In genomic region chr4:119293574-119294258, GRCm38 (mm10) we compare ENCODE assay signal across 8 mouse cellular contexts. TPM values are rescaled to one million over a fixed set of nuclear protein-coding genes. Genes with fewer than 3 reads are reported as not detected.
DNase-seq lines count a peak whose midpoint lies in the region; ATAC-seq lines count a peak whose summit lies in the region.

No protein-coding gene starts in this region.

- peaks cover 16% of the 10 kb centered on the region for H3K4me1 ChIP-seq in intestine, embryonic 16.5 days (ENCODE audit: control insufficient read depth, insufficient read depth, low read length)
- H3K4me1 ChIP-seq in liver, embryonic 11.5 days (replicated peaks; ENCODE audit: control insufficient read depth, insufficient read depth, low read length) = peaks cover 19% of the 10 kb centered on the region
- H3K4me1 ChIP-seq in neural tube, embryonic 11.5 days (ENCODE audit: control insufficient read depth, insufficient read depth, low read length) = peaks cover 14% of the 10 kb centered on the region

- WGBS in intestine, embryonic 16.5 days = under 1% methylated on average over 45 of the region's 80 CpGs
- under 1% methylated on average over 65 of the region's 80 CpGs for WGBS in liver, embryonic 11.5 days
- WGBS in neural tube, embryonic 11.5 days = 1% methylated on average over 47 of the region's 80 CpGs

- peak overlapping the region; percentile 82 for H3K4me2 ChIP-seq in intestine, embryonic 16.5 days (ENCODE audit: low read depth, low read length)
- peak overlapping the region; percentile 90 for H3K4me2 ChIP-seq in liver, embryonic 11.5 days
- peak overlapping the region; percentile 88 for H3K4me2 ChIP-seq in neural tube, embryonic 11.5 days (ENCODE audit: low read depth)

- H3K27me3 ChIP-seq in intestine, embryonic 16.5 days (replicated peaks; ENCODE audit: control insufficient read depth, insufficient read depth, low read length) = no peaks in the 10 kb centered on the region
- no peaks in the 10 kb centered on the region for H3K27me3 ChIP-seq in liver, embryonic 11.5 days (replicated peaks; ENCODE audit: control insufficient read depth, insufficient read depth, low read length)
- H3K27me3 ChIP-seq in neural tube, embryonic 11.5 days (ENCODE audit: control insufficient read depth, insufficient read depth, low read length) = no peaks in the 10 kb centered on the region

- peak overlapping the region; percentile 68 for H3K4me3 ChIP-seq in intestine, embryonic 16.5 days (ENCODE audit: low read length)
- peak overlapping the region; percentile 97 for H3K4me3 ChIP-seq in liver, embryonic 11.5 days (ENCODE audit: low read depth, low read length)
- H3K4me3 ChIP-seq in neural tube, embryonic 11.5 days (ENCODE audit: low read depth, low read length) = peak overlapping the region; percentile 99

- DNase-seq in layer of hippocampus, adult 11-12 months (ENCODE audit: low spot score) = peak; percentile 25
- DNase-seq in layer of hippocampus, adult 9-10 months (ENCODE audit: low spot score) = no peak
- DNase-seq in cerebellum, adult 11-12 months = peak; percentile 44
- DNase-seq in frontal cortex, postnatal 25 days (ENCODE audit: low spot score in 2 of 2) = peak; percentile 9 to 20
- DNase-seq in liver, embryonic 11.5 days (ENCODE audit: low spot score) = peak; percentile 57
- DNase-seq in neural tube, embryonic 11.5 days (ENCODE audit: low spot score) = peak; percentile 39
- peak; percentile 63 for DNase-seq in testis, postnatal 14 days (ENCODE audit: low spot score)

- peak overlapping the region; percentile 78 for H3K27ac ChIP-seq in intestine, embryonic 16.5 days (ENCODE audit: low read length)
- H3K27ac ChIP-seq in liver, embryonic 11.5 days (ENCODE audit: low read depth, low read length) = peak overlapping the region; percentile 80
- peak overlapping the region; percentile 78; the same call in 1 of the 2 replicates for H3K27ac ChIP-seq in neural tube, embryonic 11.5 days (ENCODE audit: low read depth, low read length)

- peak overlapping the region; percentile 90 for H3K9ac ChIP-seq in intestine, embryonic 16.5 days (ENCODE audit: low read depth, low read length)
- H3K9ac ChIP-seq in liver, embryonic 11.5 days (ENCODE audit: low read depth, low read length) = peak overlapping the region; percentile 94
- peak overlapping the region; percentile 91 for H3K9ac ChIP-seq in neural tube, embryonic 11.5 days (ENCODE audit: low read length)

- peak; percentile 27 for ATAC-seq in intestine, embryonic 16.5 days
- peak; percentile 22 for ATAC-seq in liver, embryonic 11.5 days (replicated peaks; ENCODE audit: low FRiP score)
- ATAC-seq in neural tube, embryonic 11.5 days (ENCODE audit: insufficient read depth, low FRiP score, low TSS enrichment) = peak; percentile 33

- no peaks in the 10 kb centered on the region for H3K9me3 ChIP-seq in intestine, embryonic 16.5 days (ENCODE audit: control insufficient read depth, low read length)
- H3K9me3 ChIP-seq in liver, embryonic 11.5 days (ENCODE audit: control insufficient read depth, low read length) = no peaks in the 10 kb centered on the region
- no peaks in the 10 kb centered on the region for H3K9me3 ChIP-seq in neural tube, embryonic 11.5 days (ENCODE audit: control insufficient read depth, low read length)

- no peaks in the 10 kb centered on the region for H3K36me3 ChIP-seq in intestine, embryonic 16.5 days (ENCODE audit: control insufficient read depth, insufficient read depth, low read length)
- H3K36me3 ChIP-seq in liver, embryonic 11.5 days (ENCODE audit: control insufficient read depth, insufficient read depth, low read length) = peaks cover 12% of the 10 kb centered on the region; the same call in 1 of the 2 replicates
- H3K36me3 ChIP-seq in neural tube, embryonic 11.5 days (ENCODE audit: control insufficient read depth, insufficient read depth, low read length) = peaks cover 2% of the 10 kb centered on the region; the same call in 1 of the 2 replicates

RNA-seq across cellular contexts. Expression of gene Ybx1, which starts 0.7 kb away (rescaled TPM):
- polyA plus RNA-seq in intestine, embryonic 16.5 days (2015; fragmentation: Nextera tagmentation; extraction: Ambion mirVana) = 420 and 457 TPM in 2 replicates
- polyA plus RNA-seq in liver, embryonic 11.5 days (2014; fragmentation: Nextera tagmentation; extraction: Ambion mirVana) = 952 and 969 TPM in 2 replicates
- polyA plus RNA-seq in neural tube, embryonic 11.5 days (2014; fragmentation: Nextera tagmentation; extraction: Ambion mirVana) = 1,250 and 1,284 TPM in 2 replicates

RNA-seq across cellular contexts. Expression of gene Ppih, which starts 26.6 kb away (rescaled TPM):
- 69.6 and 73.9 TPM in 2 replicates for polyA plus RNA-seq in intestine, embryonic 16.5 days (2015; fragmentation: Nextera tagmentation; extraction: Ambion mirVana)
- 138 and 140 TPM in 2 replicates for polyA plus RNA-seq in liver, embryonic 11.5 days (2014; fragmentation: Nextera tagmentation; extraction: Ambion mirVana)
- 106 and 111 TPM in 2 replicates for polyA plus RNA-seq in neural tube, embryonic 11.5 days (2014; fragmentation: Nextera tagmentation; extraction: Ambion mirVana)

RNA-seq across cellular contexts. Expression of gene Cldn19, which starts 38.5 kb away (rescaled TPM):
- 0.28 and 0.60 TPM in 2 replicates for polyA plus RNA-seq in intestine, embryonic 16.5 days (2015; fragmentation: Nextera tagmentation; extraction: Ambion mirVana)
- polyA plus RNA-seq in liver, embryonic 11.5 days (2014; fragmentation: Nextera tagmentation; extraction: Ambion mirVana) = not detected in 2 replicates
- polyA plus RNA-seq in neural tube, embryonic 11.5 days (2014; fragmentation: Nextera tagmentation; extraction: Ambion mirVana) = 0.19 TPM in 1 of 2 replicates, not detected in the other
